Mouse (Mus musculus) neural tube, embryonic 13.5 days (tissue): ENCODE data around the gene Krt33b. TPM values are rescaled to one million over a fixed set of nuclear protein-coding genes. Genes with fewer than 3 reads are reported as not detected.

Source experiments
- ATAC-seq: fragments of 200-750 bp; cut with Nextera tagmentation; 2 replicates; pipeline ENCODE4 v1.8.0; 2017; ENCODE audit warnings: low read depth, mild to moderate bottlenecking, moderate TSS enrichment, moderate library complexity
- H3K27ac ChIP-seq: fragments of 300-500 bp; sonication (generic); replicated peaks from 2 replicates; pipeline ENCODE4 v1.5.1; 2015; ENCODE audit warnings: moderate library complexity, mild to moderate bottlenecking, inconsistent platforms
- H3K27me3 ChIP-seq: fragments of 300-500 bp; sonication (generic); 2 replicates; pipeline ENCODE4 v1.6.1; 2015; ENCODE audit warnings: mild to moderate bottlenecking, inconsistent platforms
- H3K36me3 ChIP-seq: fragments of 300-500 bp; sonication (generic); 2 replicates; pipeline ENCODE4 v1.6.1; 2015; ENCODE audit warnings: mild to moderate bottlenecking, inconsistent platforms
- H3K4me1 ChIP-seq: fragments of 300-500 bp; sonication (generic); replicated peaks from 2 replicates; pipeline ENCODE4 v1.6.1; 2015; ENCODE audit warnings: inconsistent platforms
- H3K4me2 ChIP-seq: fragments of 300-500 bp; sonication (generic); 2 replicates; pipeline ENCODE4 v1.6.1; 2015; ENCODE audit warnings: inconsistent platforms, mild to moderate bottlenecking, moderate library complexity
- H3K4me3 ChIP-seq: fragments of 300-500 bp; sonication (generic); 2 replicates; pipeline ENCODE4 v1.5.1; 2015; ENCODE audit warnings: mild to moderate bottlenecking, inconsistent platforms
- H3K9ac ChIP-seq: fragments of 300-500 bp; sonication (generic); 2 replicates; pipeline ENCODE4 v1.6.1; 2015; ENCODE audit warnings: moderate library complexity, mild to moderate bottlenecking, inconsistent platforms
- H3K9me3 ChIP-seq: fragments of 300-500 bp; sonication (generic); 2 replicates; pipeline ENCODE4 v1.6.1; 2016; ENCODE audit warnings: inconsistent platforms
- WGBS: fragments of 180-500 bp; shearing (Covaris S2); methylation state at CpG from one replicate; pipeline ENCODE4 v1.1.7; 2015; 5-methylcytosine and 5-hydroxymethylcytosine counted together
- polyA plus RNA-seq: library from polyadenylated mRNA; unstranded; fragments of >200 nt; fragmentation: Nextera tagmentation; extraction: Ambion mirVana; gene quantifications from 2 replicates; pipeline ENCODE4 v1.2.1, GENCODE M21; 2015

The Krt33b gene
- polyA plus RNA-seq, 1 experiment from 2014 or later, result not detected

GRCm38 (mm10) chr11:99989881-99990405 lies 39.7 kb downstream of the Krt33b start:
- Histone ChIP-seq H3K27me3 (peaks cover 20% of the 10 kb centered on the region), H3K4me3 (no peak overlapping the region), H3K36me3 (no peaks in the 10 kb centered on the region), H3K4me2 (no peak overlapping the region), H3K9ac (no peak overlapping the region), H3K4me1 (peaks cover 13% of the 10 kb centered on the region; the same call in 1 of the 2 replicates), H3K27ac (no peak overlapping the region), H3K9me3 (no peaks in the 10 kb centered on the region)
- no peak for ATAC-seq
- 87% methylated on average over 6 of the region's 6 CpGs for WGBS

- Histone ChIP-seq H3K27ac (no peak overlapping the region), H3K36me3 (no peaks in the 10 kb centered on the region), H3K4me2 (no peak overlapping the region), H3K9me3 (no peaks in the 10 kb centered on the region), H3K4me3 (no peak overlapping the region), H3K9ac (no peak overlapping the region), H3K27me3 (peaks cover 11% of the 10 kb centered on the region), H3K4me1 (peaks cover 9% of the 10 kb centered on the region; the same call in 1 of the 2 replicates)
- ATAC-seq, result no peak
- WGBS, result 96% methylated on average over 3 of the region's 3 CpGs
Measured at GRCm38 (mm10) chr11:99988530-99988929, 41.1 kb downstream of the Krt33b start.

- H3K4me2 ChIP-seq, result 0 out of 2 replicates have a peak within 1 kb of the TSS, but pooled peaks have one; percentile 7
- no peaks in the 10 kb centered on the region for H3K27me3 ChIP-seq
- no peak within 1 kb of the TSS for H3K4me3 ChIP-seq
- no peak within 1 kb of the TSS for H3K9ac ChIP-seq
- no peaks in the 10 kb centered on the region for H3K36me3 ChIP-seq
- peaks cover 6% of the 10 kb centered on the region; the same call in 1 of the 2 replicates for H3K4me1 ChIP-seq
- WGBS, result 77% methylated on average over 8 of the region's 8 CpGs
- no peaks in the 10 kb centered on the region for H3K9me3 ChIP-seq
- 0 out of 2 replicates have a peak within 1 kb of the TSS, but pooled peaks have one; percentile 38 for H3K27ac ChIP-seq
- 0 out of 2 replicates have a peak, but pooled peaks have one; percentile 15 for ATAC-seq
Measured at GRCm38 (mm10) chr11:99986180-99986647, 43.5 kb downstream of the Krt33b start, which contains the start of gene Krtap16-1. Gene Krtap16-1 (minus strand): TSS chr11:99986597.

- no peak overlapping the region for H3K9ac ChIP-seq
- peaks cover 6% of the 10 kb centered on the region; the same call in 1 of the 2 replicates for H3K4me1 ChIP-seq
- H3K4me3 ChIP-seq, result no peak overlapping the region
- H3K27ac ChIP-seq, result 0 out of 2 replicates have a peak overlapping the region, but pooled peaks have one; percentile 38
- no peaks in the 10 kb centered on the region for H3K36me3 ChIP-seq
- 75% methylated on average over 20 of the region's 20 CpGs for WGBS
- ATAC-seq, result peak; percentile 91
- no peaks in the 10 kb centered on the region for H3K27me3 ChIP-seq
- H3K9me3 ChIP-seq, result no peaks in the 10 kb centered on the region
- 0 out of 2 replicates have a peak overlapping the region, but pooled peaks have one; percentile 7 for H3K4me2 ChIP-seq
Measured at GRCm38 (mm10) chr11:99985291-99986092, 44.2 kb downstream of the Krt33b start.

- H3K9me3 ChIP-seq, result no peaks in the 10 kb centered on the region
- no peaks in the 10 kb centered on the region for H3K27me3 ChIP-seq
- H3K27ac ChIP-seq, result no peak overlapping the region
- no peak for ATAC-seq
- no peak overlapping the region for H3K4me2 ChIP-seq
- H3K36me3 ChIP-seq, result no peaks in the 10 kb centered on the region
- no peak overlapping the region for H3K9ac ChIP-seq
- WGBS, result 90% methylated on average over 1 of the region's 1 CpGs
- peaks cover 6% of the 10 kb centered on the region; the same call in 1 of the 2 replicates for H3K4me1 ChIP-seq
- no peak overlapping the region for H3K4me3 ChIP-seq
Measured at GRCm38 (mm10) chr11:99983442-99983841, 46.2 kb downstream of the Krt33b start.

- WGBS, result 89% methylated on average over 9 of the region's 9 CpGs
- Histone ChIP-seq H3K27ac (no peak overlapping the region), H3K27me3 (no peaks in the 10 kb centered on the region), H3K4me1 (peaks cover 6% of the 10 kb centered on the region; the same call in 1 of the 2 replicates), H3K9ac (no peak overlapping the region), H3K4me2 (no peak overlapping the region), H3K4me3 (no peak overlapping the region), H3K36me3 (no peaks in the 10 kb centered on the region), H3K9me3 (no peaks in the 10 kb centered on the region)
- no peak for ATAC-seq
Measured at GRCm38 (mm10) chr11:99982731-99983130, 46.9 kb downstream of the Krt33b start.

- H3K36me3 ChIP-seq, result no peaks in the 10 kb centered on the region
- no peak within 1 kb of the TSS for H3K4me3 ChIP-seq
- H3K9ac ChIP-seq, result no peak within 1 kb of the TSS
- WGBS, result 61% methylated on average over 5 of the region's 5 CpGs
- no peak for ATAC-seq
- no peak within 1 kb of the TSS for H3K4me2 ChIP-seq
- H3K4me1 ChIP-seq, result no peaks in the 10 kb centered on the region
- no peaks in the 10 kb centered on the region for H3K27me3 ChIP-seq
- H3K9me3 ChIP-seq, result peaks cover 3% of the 10 kb centered on the region; the same call in 1 of the 2 replicates
- H3K27ac ChIP-seq, result no peak within 1 kb of the TSS
Measured at GRCm38 (mm10) chr11:99978953-99979352, 50.7 kb downstream of the Krt33b start, which contains the start of gene Krtap29-1. Gene Krtap29-1 (minus strand): TSS chr11:99979053.

Other genes starting within 250 kb of the Krt33b start
- gene Krtap4-8, start 249.2 kb downstream of the Krt33b start, polyA plus RNA-seq, result not detected in 2 replicates
- gene Krtap4-9, start 244.7 kb downstream of the Krt33b start, polyA plus RNA-seq, result not detected in 2 replicates
- not detected in 2 replicates for gene Gm11596, start 236.4 kb downstream of the Krt33b start, polyA plus RNA-seq
- not detected in 2 replicates for gene Gm11569, start 230.9 kb downstream of the Krt33b start, polyA plus RNA-seq
- gene Gm11554, start 225.4 kb downstream of the Krt33b start, polyA plus RNA-seq, result not detected in 2 replicates
- not detected in 2 replicates for gene Krtap4-13, start 220.0 kb downstream of the Krt33b start, polyA plus RNA-seq
- not detected in 2 replicates for gene Gm11564, start 214.2 kb downstream of the Krt33b start, polyA plus RNA-seq
- not detected in 2 replicates for gene 2300003K06Rik, start 191.8 kb downstream of the Krt33b start, polyA plus RNA-seq
- not detected in 2 replicates for gene Krtap4-16, start 178.3 kb downstream of the Krt33b start, polyA plus RNA-seq
- not detected in 2 replicates for gene Gm11568, start 172.0 kb downstream of the Krt33b start, polyA plus RNA-seq
- gene Gm11559, start 165.4 kb downstream of the Krt33b start, polyA plus RNA-seq, result not detected in 2 replicates
- gene Krtap9-1, start 156.5 kb downstream of the Krt33b start, polyA plus RNA-seq, result not detected in 2 replicates
- not detected in 2 replicates for gene Gm11567, start 150.7 kb downstream of the Krt33b start, polyA plus RNA-seq
- not detected in 2 replicates for gene Krtap31-1, start 121.9 kb downstream of the Krt33b start, polyA plus RNA-seq
- not detected in 2 replicates for gene Gm11565, start 115.1 kb downstream of the Krt33b start, polyA plus RNA-seq
- gene Krtap31-2, start 93.6 kb downstream of the Krt33b start, polyA plus RNA-seq, result not detected in 2 replicates
- gene Krtap9-5, start 81.4 kb downstream of the Krt33b start, polyA plus RNA-seq, result not detected in 2 replicates
- not detected in 2 replicates for gene Krtap29-1, start 50.8 kb downstream of the Krt33b start, polyA plus RNA-seq
- not detected in 2 replicates for gene Krtap16-1, start 43.3 kb downstream of the Krt33b start, polyA plus RNA-seq
- gene Krtap17-1, start 35.9 kb downstream of the Krt33b start, polyA plus RNA-seq, result 0.55 TPM in 1 of 2 replicates, not detected in the other
- not detected in 2 replicates for gene Krt33a, start 13.7 kb downstream of the Krt33b start, polyA plus RNA-seq
- not detected in 2 replicates for gene Krt34, start 11.7 kb upstream of the Krt33b start, polyA plus RNA-seq
- not detected in 2 replicates for gene Krt31, start 20.7 kb upstream of the Krt33b start, polyA plus RNA-seq
- not detected in 2 replicates for gene Krt32, start 58.4 kb upstream of the Krt33b start, polyA plus RNA-seq
- not detected in 2 replicates for gene Krt35, start 66.4 kb upstream of the Krt33b start, polyA plus RNA-seq
- not detected in 2 replicates for gene Krt36, start 75.8 kb upstream of the Krt33b start, polyA plus RNA-seq
- not detected in 2 replicates for gene Krt13, start 91.7 kb upstream of the Krt33b start, polyA plus RNA-seq
- gene Krt15, start 106.1 kb upstream of the Krt33b start, polyA plus RNA-seq, result 1.0 and 4.3 TPM in 2 replicates
- gene Krt19, start 118.8 kb upstream of the Krt33b start, polyA plus RNA-seq, result 1.1 and 2.2 TPM in 2 replicates
- not detected in 2 replicates for gene Krt9, start 163.4 kb upstream of the Krt33b start, polyA plus RNA-seq
- 1.6 and 7.2 TPM in 2 replicates for gene Krt14, start 177.7 kb upstream of the Krt33b start, polyA plus RNA-seq
- not detected in 2 replicates for gene Krt16, start 219.0 kb upstream of the Krt33b start, polyA plus RNA-seq
- 0.73 and 1.4 TPM in 2 replicates for gene Krt17, start 231.2 kb upstream of the Krt33b start, polyA plus RNA-seq
- not detected in 2 replicates for gene Krt42, start 240.0 kb upstream of the Krt33b start, polyA plus RNA-seq